Mouse (Mus musculus) cerebellum, adult 2 months (tissue): Measurements from ENCODE around the gene Apol6. TPM values are rescaled to one million over a fixed set of nuclear protein-coding genes. Genes with fewer than 3 reads are reported as not detected.
"Not testable (repeated sequence)": the region's sequence is repeated elsewhere in the genome, so short reads cannot be mapped to it uniquely, and the experiment has no call there.

ENCODE experiments used
- DNase-seq, 2 experiments: peaks; one replicate each; pipeline ENCODE4 v3.0.0; 2021
- H3K27ac ChIP-seq: fragments of 200-500 bp; 2 replicates; pipeline ENCODE4 v1.5.1; 2012; ENCODE audit warnings: low read length, control low read depth, inconsistent platforms; ENCODE audit not compliant: insufficient read depth
- H3K27me3 ChIP-seq: fragments of 200-500 bp; 2 replicates; pipeline ENCODE4 v1.6.1; 2012; ENCODE audit warnings: inconsistent platforms, mild to moderate bottlenecking, low read length, moderate library complexity; ENCODE audit not compliant: control insufficient read depth, insufficient read depth
- H3K4me1 ChIP-seq: fragments of 200-500 bp; 2 replicates; pipeline ENCODE4 v1.6.1; 2011; ENCODE audit warnings: low read length; ENCODE audit not compliant: control insufficient read depth, insufficient read depth
- H3K4me3 ChIP-seq: fragments of 200-500 bp; replicated peaks from 2 replicates; pipeline ENCODE3; 2011; ENCODE audit warnings: mild to moderate bottlenecking, low read depth, low read length, control low read depth; ENCODE audit not compliant: insufficient read depth
- CTCF ChIP-seq: fragments of 200-500 bp; IDR thresholded peaks from 2 replicates; pipeline ENCODE4 v1.5.1; 2011; ENCODE audit warnings: low read depth, mild to moderate bottlenecking, control low read depth, low read length, moderate library complexity, borderline replicate concordance; ENCODE audit not compliant: insufficient read depth
- POLR2A ChIP-seq: fragments of 200-500 bp; IDR thresholded peaks from 2 replicates; pipeline ENCODE4 v1.6.1; 2011; ENCODE audit warnings: low read length, control low read depth, borderline replicate concordance; ENCODE audit not compliant: insufficient read depth
- WGBS: fragments of 180-500 bp; shearing (Covaris S2); methylation state at CpG from one replicate; pipeline ENCODE4 v1.1.7; 2018; 5-methylcytosine and 5-hydroxymethylcytosine counted together
- polyA plus RNA-seq: library from polyadenylated mRNA; depleted of rRNA; stranded (reverse); fragments of >200 nt; gene quantifications from 2 replicates; pipeline ENCODE4 v1.2.3, GENCODE M21; 2012

Apol6 gene
- polyA plus RNA-seq, 1 experiment, result 0.49 TPM

- no peak for TF ChIP-seq POLR2A
- no peak for TF ChIP-seq CTCF
- no peak for DNase-seq
These were observed 6.0 kb downstream of the Apol6 start, which contains the start of gene Mb for GRCm38 (mm10) chr15:77050570-77050969. TSS of gene Mb (minus strand) at chr15:77050670.

GRCm38 (mm10) chr15:77052176-77052575 is 7.6 kb downstream of the Apol6 start:
- Histone ChIP-seq H3K27ac (no peak overlapping the region), H3K27me3 (no peaks in the 10 kb centered on the region), H3K4me1 (no peaks in the 10 kb centered on the region), H3K4me3 (no peak overlapping the region)
- no peak for DNase-seq
- TF ChIP-seq CTCF, result no peak
- TF ChIP-seq POLR2A, result no peak
- WGBS, result 21% methylated on average over 1 of the region's 1 CpGs

More at GRCm38 (mm10) chr15:77050570-77050969, 6.0 kb downstream of the Apol6 start, which contains the start of gene Mb:
- no peak within 1 kb of the TSS for H3K27ac ChIP-seq
- no peak within 1 kb of the TSS for H3K4me3 ChIP-seq
- H3K27me3 ChIP-seq, result no peaks in the 10 kb centered on the region
- WGBS, result 87% methylated on average over 10 of the region's 10 CpGs
- H3K4me1 ChIP-seq, result no peaks in the 10 kb centered on the region

GRCm38 (mm10) chr15:77053021-77053420 is 8.5 kb downstream of the Apol6 start:
- Histone ChIP-seq H3K27me3 (no peaks in the 10 kb centered on the region), H3K4me3 (no peak overlapping the region), H3K27ac (no peak overlapping the region), H3K4me1 (no peaks in the 10 kb centered on the region)
- no peak for DNase-seq
- TF ChIP-seq CTCF, result no peak
- TF ChIP-seq POLR2A, result no peak
- whole genome bisulfite sequencing, result 87% methylated on average over 1 of the region's 1 CpGs

- Histone ChIP-seq H3K27ac (no peak overlapping the region), H3K4me1 (no peaks in the 10 kb centered on the region), H3K4me3 (no peak overlapping the region), H3K27me3 (no peaks in the 10 kb centered on the region)
- WGBS, result 36% methylated on average over 5 of the region's 5 CpGs
- no peak for DNase-seq
- TF ChIP-seq POLR2A (no peak), CTCF (no peak)
These were observed 10.2 kb downstream of the Apol6 start for GRCm38 (mm10) chr15:77054611-77055175.

GRCm38 (mm10) chr15:77056001-77056790 is 11.7 kb downstream of the Apol6 start:
- 63% methylated on average over 6 of the region's 6 CpGs for WGBS
- H3K27ac ChIP-seq, result no peak overlapping the region
- no peak for DNase-seq
- H3K27me3 ChIP-seq, result no peaks in the 10 kb centered on the region
- H3K4me1 ChIP-seq, result no peaks in the 10 kb centered on the region
- TF ChIP-seq CTCF, result no peak
- no peak for TF ChIP-seq POLR2A
- H3K4me3 ChIP-seq, result no peak overlapping the region

GRCm38 (mm10) chr15:77056791-77057051 is 12.2 kb downstream of the Apol6 start:
- H3K4me1 ChIP-seq, result no peaks in the 10 kb centered on the region
- H3K4me3 ChIP-seq, result no peak overlapping the region
- 71% methylated on average over 3 of the region's 3 CpGs for WGBS
- H3K27ac ChIP-seq, result no peak overlapping the region
- TF ChIP-seq CTCF (no peak), POLR2A (no peak)
- DNase-seq, result no peak
- H3K27me3 ChIP-seq, result no peaks in the 10 kb centered on the region

GRCm38 (mm10) chr15:77058566-77058965 is 14.0 kb downstream of the Apol6 start:
- no peaks in the 10 kb centered on the region for H3K4me1 ChIP-seq
- H3K4me3 ChIP-seq, result no peak overlapping the region
- TF ChIP-seq POLR2A (no peak), CTCF (no peak)
- no peaks in the 10 kb centered on the region for H3K27me3 ChIP-seq
- no peak for DNase-seq
- no peak overlapping the region for H3K27ac ChIP-seq

- 97% methylated on average over 4 of the region's 4 CpGs for WGBS
- not testable (repeated sequence) for H3K4me3 ChIP-seq, DNase-seq, H3K27me3 ChIP-seq, H3K4me1 ChIP-seq, H3K27ac ChIP-seq
These were observed 14.9 kb downstream of the Apol6 start for GRCm38 (mm10) chr15:77059416-77059815.
